In the genomic region with DNA sequence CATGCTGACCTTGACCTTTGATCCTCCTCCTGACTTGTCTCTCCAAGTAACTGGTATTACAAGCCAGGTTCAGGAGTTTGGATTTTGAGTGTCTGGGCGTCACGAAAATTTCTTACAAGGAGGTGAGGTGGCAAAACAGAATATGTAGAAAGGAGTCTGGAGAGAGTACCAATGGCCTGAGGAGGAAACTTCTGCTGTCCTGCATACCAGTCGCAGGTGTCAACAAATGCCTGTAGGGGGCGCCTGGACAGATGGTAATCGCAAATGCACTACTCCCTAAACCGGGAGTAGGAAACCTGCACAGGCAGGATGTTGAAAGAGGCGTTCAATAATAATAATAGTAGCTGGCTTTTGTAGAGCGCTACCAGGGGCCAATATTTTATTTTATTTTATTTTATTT, we compare ENCODE assay signal across 9 mouse cellular contexts. TPM values are rescaled to one million over a fixed set of nuclear protein-coding genes. Genes with fewer than 3 reads are reported as not detected.
A peak's percentile ranks its signal among the peaks of the same experiment; 100 is the strongest.
DNase-seq lines count a peak whose midpoint lies in the region; ATAC-seq lines count a peak whose summit lies in the region.
"Had no signal": no experiment of that assay in that cellular context is flagged by ENCODE, and none has a peak within 500 bp of the region (broad histone marks: within the 10 kb centered on the region; RNA-seq: fewer than 3 reads in every experiment).

No protein-coding gene starts in this region.

- ATAC-seq in cerebellum, adult (ENCODE audit: insufficient number of reproducible peaks, low FRiP score, low TSS enrichment): no peak

- H3K27ac ChIP-seq in embryonic facial prominence, embryonic 10.5 days (replicated peaks): no peak overlapping the region
- H3K27ac ChIP-seq: heart, embryonic 15.5 days had no signal

- no peak overlapping the region for H3K4me3 ChIP-seq in embryonic facial prominence, embryonic 10.5 days

- WGBS in embryonic facial prominence, embryonic 10.5 days: 34% methylated on average over 8 of the region's 8 CpGs

- peaks cover 30% of the 10 kb centered on the region for H3K27me3 ChIP-seq in embryonic facial prominence, embryonic 10.5 days (replicated peaks; ENCODE audit: low read depth, poor library complexity, severe bottlenecking)

- DNase-seq in cerebellum, adult 11 months: peak; percentile 67
- peak; percentile 52 to 58 for DNase-seq in urinary bladder, adult 18-20 months (ENCODE audit: low spot score in 2 of 2)
- no peak for DNase-seq in urinary bladder, adult 2 months (ENCODE audit: low spot score)
- peak; percentile 69 for DNase-seq in embryonic facial prominence, embryonic 10.5 days (ENCODE audit: low spot score)
- DNase-seq in kidney, postnatal 25 days: peak; percentile 79 to 87
- DNase-seq in lung, postnatal 36 days: peak; percentile 91
- DNase-seq in spleen, postnatal 36 days (ENCODE audit: low spot score in 2 of 2): peak; percentile 65 to 75

- H3K9me3 ChIP-seq in embryonic facial prominence, embryonic 10.5 days: no peaks in the 10 kb centered on the region
- H3K9me3 ChIP-seq: heart, embryonic 15.5 days had no signal

- H3K36me3 ChIP-seq in embryonic facial prominence, embryonic 10.5 days (replicated peaks): no peaks in the 10 kb centered on the region
- H3K36me3 ChIP-seq: heart, embryonic 15.5 days had no signal

- H3K4me1 ChIP-seq in embryonic facial prominence, embryonic 10.5 days: peaks cover 23% of the 10 kb centered on the region

RNA-seq across cellular contexts. Expression of a gene that starts 15.3 kb away (rescaled TPM):
- polyA plus RNA-seq in urinary bladder, adult 2 months (2012; rRNA removed): 0.48 and 0.68 TPM in 2 replicates
- polyA plus RNA-seq in embryonic facial prominence, embryonic 10.5 days (2016; fragmentation: Nextera tagmentation; extraction: Ambion mirVana): 1.7 and 2.2 TPM in 2 replicates

RNA-seq across cellular contexts. Expression of a gene that starts 15.9 kb away (rescaled TPM):
- polyA plus RNA-seq in urinary bladder, adult 2 months (2012; rRNA removed): 30.9 and 38.7 TPM in 2 replicates
- 15.9 and 17.2 TPM in 2 replicates for polyA plus RNA-seq in embryonic facial prominence, embryonic 10.5 days (2016; fragmentation: Nextera tagmentation; extraction: Ambion mirVana)

RNA-seq across cellular contexts. Expression of a gene that starts 28.6 kb away (rescaled TPM):
- polyA plus RNA-seq in urinary bladder, adult 2 months (2012; rRNA removed): 305 and 309 TPM in 2 replicates
- polyA plus RNA-seq in embryonic facial prominence, embryonic 10.5 days (2016; fragmentation: Nextera tagmentation; extraction: Ambion mirVana): 122 and 128 TPM in 2 replicates

RNA-seq across cellular contexts. Expression of a gene that starts 31.7 kb away (rescaled TPM):
- polyA plus RNA-seq in urinary bladder, adult 2 months (2012; rRNA removed): 0.06 TPM in 1 of 2 replicates, not detected in the other
- 4.5 and 5.4 TPM in 2 replicates for polyA plus RNA-seq in embryonic facial prominence, embryonic 10.5 days (2016; fragmentation: Nextera tagmentation; extraction: Ambion mirVana)

RNA-seq across cellular contexts. Expression of a gene that starts 43.8 kb away (rescaled TPM):
- polyA plus RNA-seq in urinary bladder, adult 2 months (2012; rRNA removed): 0.81 and 0.94 TPM in 2 replicates
- 0.17 and 0.36 TPM in 2 replicates for polyA plus RNA-seq in embryonic facial prominence, embryonic 10.5 days (2016; fragmentation: Nextera tagmentation; extraction: Ambion mirVana)
